Mouse (Mus musculus) cerebellum, adult 8-10 months (tissue): ENCODE measurements around the gene Bach2.
A peak's percentile ranks its signal among the peaks of the same experiment; 100 is the strongest.

ENCODE experiments used
- DNase-seq: peaks from one replicate; pipeline ENCODE4 v3.0.0; 2022

The Bach2 gene

GRCm38 (mm10) chr4:32579850-32580249 lies 341.2 kb downstream of the Bach2 start:
- DNase-seq = no peak

GRCm38 (mm10) chr4:32584181-32584580 lies 345.6 kb downstream of the Bach2 start:
- no peak for DNase-seq

GRCm38 (mm10) chr4:32586596-32586995 lies 348.0 kb downstream of the Bach2 start:
- peak; percentile 39 for DNase-seq

DNA sequence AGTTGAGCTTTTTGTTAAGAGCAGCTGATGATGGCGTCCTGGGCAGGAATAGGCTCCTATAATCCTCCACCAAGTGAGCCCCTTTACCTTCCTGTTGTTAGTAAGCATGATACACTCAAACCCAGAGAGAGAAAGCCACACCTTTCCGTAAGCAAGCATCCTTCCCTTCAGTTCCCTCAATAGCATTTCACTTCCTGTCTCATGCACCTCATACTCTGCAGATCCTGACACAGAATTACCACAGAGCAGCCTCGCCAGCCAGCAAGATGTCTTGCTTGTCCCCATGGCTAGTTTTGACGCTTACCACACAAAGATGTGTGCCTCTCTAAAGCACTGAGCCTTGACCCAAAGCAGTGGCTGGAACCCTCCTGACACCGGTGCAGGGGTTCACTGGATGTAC lies 348.9 kb downstream of the Bach2 start:
- DNase-seq = no peak

DNA sequence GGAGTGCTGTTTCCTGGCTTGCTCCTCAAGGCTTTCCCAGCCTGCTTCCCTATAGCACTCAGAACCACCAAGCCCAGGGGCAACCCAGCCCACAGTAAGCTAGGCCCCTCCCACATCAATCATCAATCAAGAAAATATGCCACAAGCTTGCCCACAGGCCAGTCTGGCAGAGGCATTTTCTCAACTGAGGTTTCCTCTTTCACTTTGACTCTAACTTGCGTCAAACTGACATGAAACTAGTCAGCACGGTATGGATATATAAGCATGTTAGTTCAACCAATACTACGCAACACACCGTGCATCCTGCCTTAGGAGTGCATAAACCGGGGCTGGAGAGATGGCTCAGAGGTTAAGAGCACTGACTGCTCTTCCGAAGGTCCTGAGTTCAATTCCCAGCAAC lies 349.6 kb downstream of the Bach2 start:
- DNase-seq = no peak

- no peak for DNase-seq
These were observed 362.5 kb downstream of the Bach2 start for GRCm38 (mm10) chr4:32601135-32601534.

GRCm38 (mm10) chr4:32602660-32603059 lies 364.1 kb downstream of the Bach2 start, which contains the start of gene Gja10:
Gja10 (minus strand) TSS chr4:32602760.
- no peak for DNase-seq

DNA sequence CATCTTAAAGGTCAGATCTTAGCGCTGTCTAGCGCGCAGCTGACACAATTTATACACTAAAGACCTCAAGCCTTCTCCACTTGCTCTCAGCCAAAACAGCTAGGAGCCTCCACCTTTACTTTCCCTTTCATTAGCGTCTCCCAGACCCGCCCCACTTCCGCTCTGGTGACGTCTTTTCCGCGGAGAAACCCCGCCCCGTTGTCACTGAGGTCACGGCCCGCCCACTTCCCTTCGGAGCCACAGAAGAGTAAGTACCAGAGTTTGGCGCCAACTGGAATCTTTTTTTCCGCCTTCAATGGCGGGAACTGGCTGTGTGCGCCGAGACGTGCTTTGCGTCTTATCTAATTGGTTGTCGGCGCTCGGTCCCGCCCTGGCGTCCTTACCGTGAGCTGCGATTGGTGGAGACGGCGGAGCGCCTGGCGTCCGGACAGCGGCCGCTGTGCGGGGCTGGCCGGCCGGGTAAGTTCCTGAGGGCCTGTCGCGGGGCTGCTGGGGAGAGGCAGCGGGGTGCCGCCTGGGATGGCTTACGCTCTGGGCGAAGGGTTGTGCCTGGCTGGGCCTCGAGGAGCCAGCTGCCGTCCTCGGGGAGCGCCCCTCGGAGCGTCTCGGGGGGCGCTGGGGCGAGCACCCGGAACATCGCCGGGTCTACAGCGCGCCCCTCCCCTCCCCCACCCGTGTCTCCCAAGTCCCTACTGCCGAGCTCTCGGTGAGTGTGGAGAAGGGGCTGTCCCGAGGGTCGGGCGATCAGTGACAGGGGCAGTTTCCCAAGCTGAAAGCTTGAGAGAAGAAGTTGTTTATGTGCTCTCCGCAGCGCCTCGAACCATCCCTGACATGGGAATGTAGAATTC lies 376.7 kb downstream of the Bach2 start, which contains the start of gene Casp8ap2:
Gene Casp8ap2 (plus strand): TSS at position 418 of the 848 bp plus-strand sequence.
- DNase-seq = peak; percentile 99

GRCm38 (mm10) chr4:32621637-32622036 lies 383.0 kb downstream of the Bach2 start:
- DNase-seq = no peak
